Mouse (Mus musculus): Measurements from ENCODE around the gene Ascc1. TPM values are rescaled to one million over a fixed set of nuclear protein-coding genes. Genes with fewer than 3 reads are reported as not detected.
A peak's percentile ranks its signal among the peaks of the same experiment; 100 is the strongest.

Gene Ascc1
- polyA plus RNA-seq, 1 experiment, result 26.5 TPM

DNA sequence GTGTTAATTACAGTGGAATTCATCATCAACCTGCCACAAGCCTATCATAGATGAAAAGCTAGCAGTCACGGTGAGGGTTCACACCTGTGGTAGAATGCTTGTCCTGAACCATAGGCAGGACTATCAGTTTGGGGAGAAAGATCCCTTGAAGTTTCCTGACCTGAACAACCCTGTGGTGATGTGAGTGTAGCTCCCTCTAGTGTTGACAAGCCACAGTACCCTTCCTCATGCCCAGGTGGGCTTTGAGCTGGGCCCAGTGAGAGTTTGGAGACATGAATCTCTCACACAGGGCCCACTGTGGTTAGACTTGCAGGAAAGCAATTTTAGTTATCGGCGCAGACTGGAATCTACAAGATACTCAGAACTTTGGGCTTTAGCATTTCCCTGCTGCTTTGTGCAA, 63.9 kb downstream of the Ascc1 start:
- no peak overlapping the region for H3K4me3 ChIP-seq (ENCODE audit: insufficient read depth, low read length)
- no peak overlapping the region for H3K27ac ChIP-seq (ENCODE audit: insufficient read depth, low read depth, low read length)
- TF ChIP-seq CTCF (IDR thresholded peaks at IDR 0.05; ENCODE audit: low read depth, low read length) (peak; percentile 74), POLR2A (IDR thresholded peaks at IDR 0.05; ENCODE audit: borderline replicate concordance, low read depth, low read length) (no peak)
- H3K4me1 ChIP-seq (ENCODE audit: control insufficient read depth, insufficient read depth, low read length), result no peaks in the 10 kb centered on the region

DNA sequence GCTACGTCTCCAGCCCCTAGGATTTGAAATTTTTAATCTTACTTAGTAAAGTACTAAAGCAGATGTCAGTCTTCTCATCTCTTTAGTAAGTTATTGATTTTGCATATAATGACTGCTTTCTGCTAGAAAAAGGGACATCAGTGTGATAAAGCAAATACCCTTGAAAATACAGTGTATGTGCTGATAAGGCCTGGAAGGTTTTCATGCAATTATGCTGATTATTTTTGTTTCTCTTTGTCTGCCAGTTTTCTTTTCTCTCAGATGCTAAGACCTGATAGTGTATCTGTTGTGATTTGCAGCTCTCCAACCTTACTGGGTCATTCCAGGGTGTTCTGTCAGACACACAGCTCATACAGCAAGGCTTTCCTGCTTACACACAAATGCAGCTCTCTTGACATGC, 72.6 kb downstream of the Ascc1 start:
- TF ChIP-seq POLR2A (IDR thresholded peaks at IDR 0.05; ENCODE audit: borderline replicate concordance, low read depth, low read length) (no peak), CTCF (IDR thresholded peaks at IDR 0.05; ENCODE audit: low read depth, low read length) (no peak)
- Histone ChIP-seq H3K4me1 (ENCODE audit: control insufficient read depth, insufficient read depth, low read length) (peaks cover 7% of the 10 kb centered on the region), H3K27ac (ENCODE audit: insufficient read depth, low read depth, low read length) (no peak overlapping the region), H3K4me3 (ENCODE audit: insufficient read depth, low read length) (no peak overlapping the region)

DNA sequence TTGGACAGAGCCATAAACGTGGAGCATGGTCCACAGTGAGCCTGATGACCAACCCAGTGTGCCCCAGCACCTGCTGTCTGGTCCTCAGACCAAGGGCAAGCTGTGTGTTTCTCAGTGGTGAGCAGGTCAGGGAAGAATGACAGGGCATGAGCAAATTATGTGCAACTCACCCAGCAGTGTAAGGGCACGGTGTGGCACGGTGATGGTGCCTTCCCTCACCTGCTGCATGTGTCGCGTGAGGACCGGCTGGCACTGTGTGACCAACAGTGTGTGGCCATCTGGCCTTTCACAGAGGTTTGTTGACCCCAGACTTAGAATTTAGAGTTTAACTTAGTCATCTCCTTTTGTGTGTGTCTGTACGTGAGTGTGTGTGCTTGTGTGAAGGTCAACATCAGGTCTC, 74.6 kb downstream of the Ascc1 start:
- peaks cover 20% of the 10 kb centered on the region for H3K4me1 ChIP-seq (ENCODE audit: control insufficient read depth, insufficient read depth, low read length)
- no peak for TF ChIP-seq CTCF (IDR thresholded peaks at IDR 0.05; ENCODE audit: low read depth, low read length)
- TF ChIP-seq POLR2A (IDR thresholded peaks at IDR 0.05; ENCODE audit: borderline replicate concordance, low read depth, low read length), result no peak
- H3K4me3 ChIP-seq (ENCODE audit: insufficient read depth, low read length), result no peak overlapping the region
- no peak overlapping the region for H3K27ac ChIP-seq (ENCODE audit: insufficient read depth, low read depth, low read length)

DNA sequence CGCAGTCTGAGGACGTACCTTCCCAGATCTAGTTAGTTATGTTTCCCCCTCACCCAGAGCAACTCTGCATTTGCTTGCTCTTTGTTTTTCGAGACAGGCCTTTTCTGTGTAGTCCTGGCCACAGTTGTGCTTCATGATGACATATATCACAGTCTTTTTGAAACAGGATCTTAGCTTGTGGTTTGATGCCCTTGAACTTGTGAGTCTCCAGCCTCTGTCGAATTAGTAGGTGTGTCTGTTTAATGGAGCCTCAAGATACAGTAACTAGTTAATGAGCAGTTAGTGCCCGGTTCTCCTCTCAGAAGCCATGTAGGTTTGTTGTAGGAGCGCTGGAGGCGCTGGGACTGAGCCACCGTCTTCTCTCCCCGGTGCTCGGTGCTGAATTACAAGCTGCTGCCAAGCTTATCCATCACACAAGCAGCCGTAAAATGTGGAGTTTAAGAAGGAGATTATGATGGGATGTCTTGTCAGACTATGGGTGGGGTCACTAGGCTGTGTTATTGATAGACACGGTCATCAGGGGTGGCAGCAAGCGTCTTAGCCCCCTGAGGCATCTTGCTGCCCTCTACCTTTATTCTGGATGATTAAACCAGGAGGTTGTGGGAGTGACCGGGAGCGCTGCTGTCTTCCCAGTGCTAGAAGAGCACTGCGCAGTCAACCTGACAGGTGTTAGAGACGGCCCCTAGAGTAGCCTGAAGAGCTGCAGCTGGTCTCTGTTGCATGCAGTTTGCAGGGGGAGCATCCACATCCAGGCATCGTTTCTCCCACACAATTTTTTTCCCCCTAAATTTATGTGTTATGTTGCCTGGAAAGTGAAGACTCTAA, 75.3 kb downstream of the Ascc1 start:
- H3K27ac ChIP-seq (ENCODE audit: insufficient read depth, low read depth, low read length), result no peak overlapping the region
- TF ChIP-seq CTCF (IDR thresholded peaks at IDR 0.05; ENCODE audit: low read depth, low read length) (no peak), POLR2A (IDR thresholded peaks at IDR 0.05; ENCODE audit: borderline replicate concordance, low read depth, low read length) (no peak)
- peaks cover 20% of the 10 kb centered on the region for H3K4me1 ChIP-seq (ENCODE audit: control insufficient read depth, insufficient read depth, low read length)
- H3K4me3 ChIP-seq (ENCODE audit: insufficient read depth, low read length), result no peak overlapping the region

DNA sequence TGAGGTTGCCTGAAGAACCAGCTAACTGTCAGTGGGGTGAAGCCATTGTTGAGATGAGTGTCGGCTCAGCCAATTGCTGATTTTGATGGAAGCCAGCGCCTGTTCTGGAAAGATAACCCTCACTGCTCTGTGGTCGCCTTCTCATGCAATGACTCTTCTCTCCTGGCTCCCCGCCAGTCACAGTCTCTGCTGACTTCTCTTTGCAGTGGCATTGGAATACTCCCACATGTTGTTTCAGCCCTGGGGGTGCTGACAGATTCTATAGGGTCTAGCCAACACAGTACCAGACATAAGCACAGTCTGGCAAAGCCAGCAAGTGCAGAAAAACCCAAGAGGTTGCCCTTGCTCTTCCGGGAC, 75.9 kb downstream of the Ascc1 start:
- Histone ChIP-seq H3K4me3 (ENCODE audit: insufficient read depth, low read length) (no peak overlapping the region), H3K27ac (ENCODE audit: insufficient read depth, low read depth, low read length) (no peak overlapping the region), H3K4me1 (ENCODE audit: control insufficient read depth, insufficient read depth, low read length) (peaks cover 20% of the 10 kb centered on the region)
- no peak for TF ChIP-seq POLR2A (IDR thresholded peaks at IDR 0.05; ENCODE audit: borderline replicate concordance, low read depth, low read length)
- no peak for TF ChIP-seq CTCF (IDR thresholded peaks at IDR 0.05; ENCODE audit: low read depth, low read length)

DNA sequence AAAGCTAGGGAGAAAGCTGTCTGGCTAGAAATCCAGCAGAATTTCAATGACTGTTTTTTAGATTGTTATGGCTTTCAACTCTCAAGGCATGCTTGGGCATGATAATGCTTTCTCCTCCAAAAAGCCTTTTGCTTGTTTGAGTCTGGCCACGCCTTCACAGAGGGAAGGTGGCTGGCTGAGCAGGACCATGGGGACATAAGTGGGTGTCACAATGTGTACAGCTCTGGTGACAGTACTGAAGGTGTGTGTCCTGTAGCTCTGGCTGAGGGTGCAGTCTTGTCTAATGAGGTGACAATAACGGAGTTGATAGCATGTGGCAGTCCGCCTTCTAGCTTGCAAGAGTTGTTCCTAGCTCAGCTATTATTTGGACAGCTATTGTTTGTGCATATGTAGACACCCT, 77.6 kb downstream of the Ascc1 start:
- Histone ChIP-seq H3K27ac (ENCODE audit: insufficient read depth, low read depth, low read length) (no peak overlapping the region), H3K4me3 (ENCODE audit: insufficient read depth, low read length) (no peak overlapping the region), H3K4me1 (ENCODE audit: control insufficient read depth, insufficient read depth, low read length) (peaks cover 28% of the 10 kb centered on the region)
- TF ChIP-seq CTCF (IDR thresholded peaks at IDR 0.05; ENCODE audit: low read depth, low read length) (no peak), POLR2A (IDR thresholded peaks at IDR 0.05; ENCODE audit: borderline replicate concordance, low read depth, low read length) (no peak)

DNA sequence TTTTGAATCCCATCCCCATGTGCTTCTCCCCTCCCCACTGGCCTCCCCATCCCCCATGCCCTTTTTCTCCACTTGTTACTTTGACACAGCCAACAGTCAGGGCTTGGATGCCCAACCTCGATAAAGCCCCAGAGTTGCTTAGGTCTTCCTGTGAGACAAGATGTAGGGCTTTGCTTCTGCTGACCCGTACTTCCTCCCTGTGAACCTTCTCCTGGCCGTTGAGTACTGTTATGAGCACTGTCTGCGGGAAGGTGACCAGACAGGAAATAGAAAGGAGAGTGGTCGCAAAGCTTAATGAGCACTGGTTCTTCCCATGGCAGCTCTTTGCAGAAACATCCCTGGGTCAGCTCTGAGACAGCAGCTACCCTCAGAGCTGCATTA, 78.0 kb downstream of the Ascc1 start:
- H3K4me1 ChIP-seq (ENCODE audit: control insufficient read depth, insufficient read depth, low read length), result peaks cover 28% of the 10 kb centered on the region
- TF ChIP-seq CTCF (IDR thresholded peaks at IDR 0.05; ENCODE audit: low read depth, low read length) (no peak), POLR2A (IDR thresholded peaks at IDR 0.05; ENCODE audit: borderline replicate concordance, low read depth, low read length) (no peak)
- H3K4me3 ChIP-seq (ENCODE audit: insufficient read depth, low read length), result no peak overlapping the region
- H3K27ac ChIP-seq (ENCODE audit: insufficient read depth, low read depth, low read length), result no peak overlapping the region

DNA sequence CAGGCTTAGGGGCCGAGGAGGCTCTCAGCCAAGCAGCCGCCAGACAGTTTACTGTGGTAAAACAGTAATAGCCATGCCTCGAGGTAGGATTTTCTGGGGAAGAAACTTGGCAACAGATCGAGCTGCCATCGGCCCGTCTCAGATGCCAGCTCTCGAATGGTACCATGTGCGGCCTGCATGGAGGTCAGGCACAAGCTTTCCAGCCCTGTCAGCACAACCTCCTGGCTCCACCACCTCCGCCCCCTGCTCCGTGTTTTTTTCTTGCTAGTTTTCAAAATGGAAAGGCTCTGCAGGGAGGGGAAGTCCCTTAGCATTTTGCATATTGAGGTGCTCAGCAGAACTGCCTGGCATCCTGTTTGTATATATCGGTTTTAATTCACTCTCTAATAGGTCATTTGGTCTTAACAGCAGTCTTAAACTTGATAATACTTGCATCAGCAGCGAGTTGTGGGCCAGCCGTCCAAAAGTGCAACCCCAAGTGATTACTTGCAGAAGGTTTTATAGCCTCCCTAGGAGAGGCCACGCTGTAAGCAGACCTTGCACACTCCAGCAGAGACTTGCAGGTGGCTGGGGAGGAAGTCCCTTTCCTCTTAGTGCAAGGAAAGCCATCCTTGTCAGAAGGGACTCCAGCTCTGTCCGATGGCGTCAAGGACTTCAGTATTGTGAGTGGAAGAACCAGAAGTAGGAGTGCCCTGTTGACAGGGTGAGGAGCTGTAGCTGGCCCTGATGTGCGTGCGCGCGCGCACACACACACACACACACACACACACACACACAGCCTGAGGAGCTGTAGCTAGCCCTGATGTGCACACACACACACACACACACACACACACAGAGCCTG, 78.6 kb downstream of the Ascc1 start:
- Histone ChIP-seq H3K4me3 (ENCODE audit: insufficient read depth, low read length) (no peak overlapping the region), H3K27ac (ENCODE audit: insufficient read depth, low read depth, low read length) (no peak overlapping the region), H3K4me1 (ENCODE audit: control insufficient read depth, insufficient read depth, low read length) (peaks cover 31% of the 10 kb centered on the region)
- TF ChIP-seq POLR2A (IDR thresholded peaks at IDR 0.05; ENCODE audit: borderline replicate concordance, low read depth, low read length) (no peak), CTCF (IDR thresholded peaks at IDR 0.05; ENCODE audit: low read depth, low read length) (no peak)

DNA sequence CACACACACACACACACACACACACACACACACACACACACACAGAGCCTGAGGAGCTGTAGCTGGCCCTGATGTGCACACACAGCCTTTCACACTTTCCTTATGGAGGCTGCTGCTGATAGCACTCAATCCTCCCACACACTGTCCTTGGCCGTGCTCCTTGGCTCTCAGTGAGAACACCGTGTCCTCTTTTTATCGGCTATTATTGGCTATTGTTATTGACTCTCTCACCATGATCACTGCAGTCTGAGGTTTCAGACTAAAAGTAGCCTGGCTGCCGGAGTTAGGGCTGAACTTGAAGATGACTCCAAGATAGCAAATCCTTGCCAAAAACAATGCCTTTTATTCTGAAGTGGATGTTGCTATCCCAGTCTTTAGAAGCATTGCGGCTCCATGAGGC, 79.3 kb downstream of the Ascc1 start:
- Histone ChIP-seq H3K4me1 (ENCODE audit: control insufficient read depth, insufficient read depth, low read length) (peaks cover 31% of the 10 kb centered on the region), H3K27ac (ENCODE audit: insufficient read depth, low read depth, low read length) (no peak overlapping the region), H3K4me3 (ENCODE audit: insufficient read depth, low read length) (no peak overlapping the region)
- no peak for TF ChIP-seq POLR2A (IDR thresholded peaks at IDR 0.05; ENCODE audit: borderline replicate concordance, low read depth, low read length)

DNA sequence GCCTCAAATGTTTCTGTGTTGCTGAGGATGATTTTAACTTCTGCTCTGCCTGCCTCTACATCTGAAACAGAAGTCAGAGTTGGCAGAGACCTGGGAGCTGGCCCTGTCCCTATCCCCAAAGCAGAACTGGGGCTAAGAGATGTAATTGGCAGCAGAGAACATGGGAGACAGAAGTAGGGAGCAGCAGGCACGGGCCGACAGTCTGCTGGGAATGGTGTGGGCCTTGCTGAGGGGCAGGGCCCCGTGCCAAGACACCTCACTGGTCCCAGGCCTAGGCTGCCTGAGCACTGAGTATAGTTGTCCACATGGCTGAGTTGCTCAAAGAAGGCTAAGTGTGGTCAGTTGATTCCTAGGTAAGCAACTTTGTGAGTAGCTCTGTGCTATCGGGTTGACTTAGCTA, 81.5 kb downstream of the Ascc1 start:
- H3K27ac ChIP-seq (ENCODE audit: insufficient read depth, low read depth, low read length), result no peak overlapping the region
- no peak for TF ChIP-seq POLR2A (IDR thresholded peaks at IDR 0.05; ENCODE audit: borderline replicate concordance, low read depth, low read length)
- no peak for TF ChIP-seq CTCF (IDR thresholded peaks at IDR 0.05; ENCODE audit: low read depth, low read length)
- H3K4me1 ChIP-seq (ENCODE audit: control insufficient read depth, insufficient read depth, low read length), result peaks cover 25% of the 10 kb centered on the region
- no peak overlapping the region for H3K4me3 ChIP-seq (ENCODE audit: insufficient read depth, low read length)

Measured in bone marrow macrophage, adult 2 months (primary cell).